Mouse (Mus musculus): Measurements from ENCODE around the gene Hoxb3. TPM values are rescaled to one million over a fixed set of nuclear protein-coding genes. Genes with fewer than 3 reads are reported as not detected.
A peak's percentile ranks its signal among the peaks of the same experiment; 100 is the strongest.

Gene Hoxb3
- polyA plus RNA-seq, 1 experiment from 2014 or later = 0.76 TPM

DNA sequence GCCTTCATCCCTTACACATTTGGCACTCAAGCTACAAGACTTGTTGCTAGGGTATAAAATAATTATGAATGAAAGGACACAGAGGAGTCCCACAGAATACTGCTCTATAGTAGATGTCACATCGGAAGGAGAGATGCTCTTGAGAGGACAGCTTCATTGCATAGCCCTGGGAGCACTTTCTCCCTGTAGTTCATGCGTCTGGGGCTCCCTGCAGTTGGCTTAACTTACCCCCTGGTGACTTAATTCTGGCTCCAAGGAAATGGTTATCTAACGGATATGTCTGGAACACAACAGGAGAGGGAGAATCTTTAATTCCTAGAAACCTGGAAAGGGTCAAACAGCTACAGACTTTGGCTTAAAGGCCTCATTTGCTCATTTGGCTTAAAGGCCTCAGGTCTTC, 48.6 kb downstream of the Hoxb3 start:
- Histone ChIP-seq H3K27ac (no peak overlapping the region), H3K4me1 (peaks cover 33% of the 10 kb centered on the region), H3K27me3 (ENCODE audit: low read depth, poor library complexity, severe bottlenecking) (peaks cover 99% of the 10 kb centered on the region), H3K36me3 (no peaks in the 10 kb centered on the region), H3K4me3 (no peak overlapping the region), H3K9me3 (replicated peaks) (no peaks in the 10 kb centered on the region)
- WGBS = 18% methylated on average over 3 of the region's 3 CpGs
- no peak for DNase-seq (ENCODE audit: low spot score)

DNA sequence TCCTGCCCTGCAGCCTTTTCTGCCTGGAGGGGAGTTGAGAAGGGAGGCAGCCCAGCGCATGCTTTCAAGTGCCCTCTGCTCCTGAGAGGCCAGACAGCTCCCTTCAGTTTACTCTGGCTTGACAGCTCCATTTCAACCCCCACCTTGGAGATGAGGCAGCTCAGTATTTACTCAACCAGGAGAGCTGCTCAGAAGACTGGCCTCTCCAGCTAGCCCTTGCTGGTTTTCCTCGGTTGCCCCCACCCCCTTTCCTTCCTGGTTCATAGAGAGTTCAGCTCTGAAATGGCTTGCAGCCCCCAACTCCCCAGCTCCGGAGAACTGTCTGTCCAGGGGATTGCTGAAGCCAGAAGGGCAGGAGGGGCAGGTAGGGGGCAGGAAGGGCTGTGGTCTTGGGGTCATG, 49.4 kb downstream of the Hoxb3 start:
- no peaks in the 10 kb centered on the region for H3K36me3 ChIP-seq
- H3K27ac ChIP-seq = no peak overlapping the region
- 4% methylated on average over 3 of the region's 3 CpGs for WGBS
- H3K9me3 ChIP-seq (replicated peaks) = no peaks in the 10 kb centered on the region
- H3K4me3 ChIP-seq = no peak overlapping the region
- H3K27me3 ChIP-seq (ENCODE audit: low read depth, poor library complexity, severe bottlenecking) = peaks cover 98% of the 10 kb centered on the region
- peaks cover 29% of the 10 kb centered on the region for H3K4me1 ChIP-seq
- no peak for DNase-seq (ENCODE audit: low spot score)

DNA sequence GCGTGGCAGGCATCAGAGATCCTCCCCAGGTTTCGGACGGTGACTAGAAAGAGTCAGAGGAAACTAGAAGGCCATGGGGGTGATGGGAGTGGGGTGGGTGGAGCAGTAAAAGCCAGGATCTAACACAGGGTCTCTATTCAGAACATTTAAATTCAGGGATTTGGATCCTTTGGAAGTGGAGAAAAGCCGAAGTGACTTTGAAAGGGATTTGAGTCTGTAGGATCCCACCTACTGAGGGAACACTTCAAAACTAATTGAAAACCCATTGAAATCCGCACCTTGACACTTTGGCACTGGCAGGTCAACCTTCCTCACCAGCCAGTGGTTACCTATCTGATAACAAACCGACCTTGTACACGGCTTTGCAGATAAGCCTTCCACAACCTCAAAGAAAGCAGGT, 51.7 kb downstream of the Hoxb3 start:
- peaks cover 25% of the 10 kb centered on the region for H3K4me1 ChIP-seq
- DNase-seq (ENCODE audit: low spot score) = no peak
- H3K36me3 ChIP-seq = no peaks in the 10 kb centered on the region
- H3K27ac ChIP-seq = no peak overlapping the region
- peaks cover 92% of the 10 kb centered on the region for H3K27me3 ChIP-seq (ENCODE audit: low read depth, poor library complexity, severe bottlenecking)
- WGBS = 33% methylated on average over 7 of the region's 7 CpGs
- no peaks in the 10 kb centered on the region for H3K9me3 ChIP-seq (replicated peaks)
- no peak overlapping the region for H3K4me3 ChIP-seq

DNA sequence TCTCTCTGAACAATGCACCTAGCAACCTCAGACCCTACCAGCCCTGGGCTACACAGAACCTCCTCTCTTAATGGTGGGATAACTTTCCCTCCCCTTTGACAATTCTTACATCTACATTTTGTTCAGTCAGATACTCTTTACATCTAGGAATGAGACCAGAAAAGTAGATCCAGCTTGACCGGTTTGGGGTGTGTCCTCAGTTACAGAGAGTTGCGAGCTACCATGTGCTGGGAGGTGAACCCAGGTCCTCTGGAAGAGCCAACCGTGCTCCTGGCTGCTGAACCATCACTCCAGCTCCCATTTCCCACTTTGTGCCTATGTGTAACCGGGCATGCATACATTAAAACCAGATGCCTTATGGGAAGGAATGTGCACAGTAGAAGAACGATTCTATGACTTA, 60.3 kb downstream of the Hoxb3 start:
- 81% methylated on average over 5 of the region's 5 CpGs for WGBS
- Histone ChIP-seq H3K27me3 (ENCODE audit: low read depth, poor library complexity, severe bottlenecking) (peaks cover 51% of the 10 kb centered on the region), H3K36me3 (no peaks in the 10 kb centered on the region), H3K9me3 (replicated peaks) (no peaks in the 10 kb centered on the region), H3K27ac (no peak overlapping the region), H3K4me3 (no peak overlapping the region), H3K4me1 (no peaks in the 10 kb centered on the region)
- no peak for DNase-seq (ENCODE audit: low spot score)

DNA sequence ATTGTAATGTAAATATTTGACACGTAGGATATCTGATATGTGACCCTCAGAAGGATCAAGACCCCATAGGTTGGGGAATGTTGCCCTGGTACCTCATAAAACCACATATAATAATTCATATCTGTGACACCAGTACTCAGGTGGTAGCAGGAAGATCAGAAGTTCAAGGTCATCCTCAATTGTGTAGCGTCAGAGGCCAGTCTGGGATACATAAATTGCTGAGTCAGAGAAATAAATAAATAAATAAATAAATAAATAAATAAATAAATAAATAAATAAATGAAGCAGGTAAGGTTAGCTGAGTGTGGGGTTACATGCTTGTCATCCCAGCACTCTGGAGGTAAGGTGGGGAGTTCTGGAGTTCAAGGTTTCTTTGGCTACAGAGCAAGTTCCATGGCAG, 64.5 kb downstream of the Hoxb3 start:
- Histone ChIP-seq H3K9me3 (replicated peaks) (no peaks in the 10 kb centered on the region), H3K36me3 (no peaks in the 10 kb centered on the region), H3K27ac (no peak overlapping the region), H3K4me3 (no peak overlapping the region), H3K4me1 (peaks cover 10% of the 10 kb centered on the region; the same call in 1 of the 2 replicates), H3K27me3 (ENCODE audit: low read depth, poor library complexity, severe bottlenecking) (peaks cover 35% of the 10 kb centered on the region)
- no peak for DNase-seq (ENCODE audit: low spot score)
- WGBS = 93% methylated on average over 2 of the region's 2 CpGs

DNA sequence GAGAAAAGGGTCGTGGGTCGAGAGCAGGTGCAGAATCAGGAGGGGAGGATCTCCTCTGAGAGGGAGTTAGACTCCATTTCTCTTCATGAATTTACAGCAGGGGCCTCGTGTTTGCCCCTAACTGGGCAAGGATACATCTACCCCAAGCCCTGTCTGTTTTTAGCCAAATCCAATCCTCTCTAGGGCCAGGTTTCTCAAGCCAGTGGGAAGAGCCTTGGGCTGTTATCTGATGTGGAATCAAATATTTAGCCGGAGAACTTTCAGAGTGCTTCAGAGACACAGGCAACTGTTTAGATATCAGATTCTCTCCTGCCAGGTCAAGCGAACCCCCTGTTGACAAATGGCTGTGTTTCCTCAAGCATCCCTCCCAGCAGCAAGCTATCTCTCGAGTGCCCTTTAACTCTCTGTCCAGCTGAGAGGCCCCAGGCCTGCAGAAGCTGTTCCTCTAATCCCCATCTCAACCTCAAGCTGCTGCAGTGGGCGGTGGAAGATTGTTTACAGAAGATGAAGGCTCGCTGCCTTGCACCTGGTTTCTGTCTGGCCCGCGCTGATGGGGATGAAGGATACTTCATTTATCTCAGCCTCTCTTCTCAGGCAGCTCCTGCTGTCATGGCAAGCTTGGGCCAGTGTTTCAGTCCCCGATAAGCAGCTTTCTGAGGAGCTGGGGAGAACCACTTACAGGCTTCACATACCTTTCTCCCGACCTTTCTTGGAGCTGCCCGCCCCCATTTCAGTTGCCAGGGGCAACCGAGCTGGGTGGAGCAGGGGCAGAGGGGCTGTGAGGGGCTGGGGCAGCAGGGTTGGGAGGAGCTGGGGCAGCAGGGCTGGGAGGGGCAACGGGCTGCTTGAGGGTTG, 73.9 kb downstream of the Hoxb3 start:
- 8% methylated on average over 15 of the region's 15 CpGs for WGBS
- no peaks in the 10 kb centered on the region for H3K36me3 ChIP-seq
- peak overlapping the region; percentile 22; the same call in 1 of the 2 replicates for H3K4me3 ChIP-seq
- peaks cover 20% of the 10 kb centered on the region for H3K4me1 ChIP-seq
- peak overlapping the region; percentile 28; the same call in 1 of the 2 replicates for H3K27ac ChIP-seq
- no peaks in the 10 kb centered on the region for H3K9me3 ChIP-seq (replicated peaks)
- peaks cover 83% of the 10 kb centered on the region for H3K27me3 ChIP-seq (ENCODE audit: low read depth, poor library complexity, severe bottlenecking)
- peak; percentile 63 for DNase-seq (ENCODE audit: low spot score)

MicroRNAs within 50 kb of the gene (microRNA counts, 519-probe panel; counts per million panel counts)
- microRNA mmu-miR-10a = 6,243 counts per million, percentile 94 among the panel's probes with 10 or more counts

Small RNA genes within 50 kb of the gene (microRNA-seq; reads per million reads assigned to microRNA genes)
- 44,594 reads per million, percentile 99 among the genes with 10 or more reads in this experiment for gene Mir10a

Other genes starting within 250 kb of the Hoxb3 start
- 569 and 674 TPM in 2 replicates for gene Atp5g1, start 247.7 kb upstream of the Hoxb3 start, polyA plus RNA-seq (2016; fragmentation: Nextera tagmentation; extraction: Ambion mirVana)
- not detected in 2 replicates for gene Calcoco2, start 211.4 kb upstream of the Hoxb3 start, polyA plus RNA-seq (2016; fragmentation: Nextera tagmentation; extraction: Ambion mirVana)
- gene Ttll6, start 189.5 kb upstream of the Hoxb3 start, polyA plus RNA-seq (2016; fragmentation: Nextera tagmentation; extraction: Ambion mirVana) = not detected in 2 replicates
- not detected in 2 replicates for gene Hoxb13, start 129.0 kb upstream of the Hoxb3 start, polyA plus RNA-seq (2016; fragmentation: Nextera tagmentation; extraction: Ambion mirVana)
- gene Hoxb9, start 51.9 kb upstream of the Hoxb3 start, polyA plus RNA-seq (2016; fragmentation: Nextera tagmentation; extraction: Ambion mirVana) = 3.4 and 3.8 TPM in 2 replicates
- 0.95 and 1.2 TPM in 2 replicates for gene Hoxb8, start 41.4 kb upstream of the Hoxb3 start, polyA plus RNA-seq (2016; fragmentation: Nextera tagmentation; extraction: Ambion mirVana)
- gene Hoxb7, start 36.7 kb upstream of the Hoxb3 start, polyA plus RNA-seq (2016; fragmentation: Nextera tagmentation; extraction: Ambion mirVana) = 7.1 and 10.2 TPM in 2 replicates
- gene Hoxb6, start 30.9 kb upstream of the Hoxb3 start, polyA plus RNA-seq (2016; fragmentation: Nextera tagmentation; extraction: Ambion mirVana) = 6.1 and 7.9 TPM in 2 replicates
- 5.5 and 5.9 TPM in 2 replicates for gene Hoxb5, start 20.0 kb upstream of the Hoxb3 start, polyA plus RNA-seq (2016; fragmentation: Nextera tagmentation; extraction: Ambion mirVana)
- 0.89 and 1.2 TPM in 2 replicates for gene Hoxb4, start 5.1 kb upstream of the Hoxb3 start, polyA plus RNA-seq (2016; fragmentation: Nextera tagmentation; extraction: Ambion mirVana)
- gene Hoxb2, start 27.2 kb downstream of the Hoxb3 start, polyA plus RNA-seq (2016; fragmentation: Nextera tagmentation; extraction: Ambion mirVana) = 11.3 and 13.5 TPM in 2 replicates
- 0.78 and 0.83 TPM in 2 replicates for gene Hoxb1, start 42.4 kb downstream of the Hoxb3 start, polyA plus RNA-seq (2016; fragmentation: Nextera tagmentation; extraction: Ambion mirVana)
- gene Skap1, start 141.3 kb downstream of the Hoxb3 start, polyA plus RNA-seq (2016; fragmentation: Nextera tagmentation; extraction: Ambion mirVana) = 0.13 TPM in 1 of 2 replicates, not detected in the other